Mouse (Mus musculus) limb, embryonic 14.5 days (tissue): Measurements from ENCODE around the gene Mamdc2. TPM values are rescaled to one million over a fixed set of nuclear protein-coding genes. Genes with fewer than 3 reads are reported as not detected.

ENCODE experiments used
- ATAC-seq: fragments of 200-750 bp; cut with Nextera tagmentation; 2 replicates; pipeline ENCODE4 v1.8.0; 2017; ENCODE audit warnings: low read depth, moderate number of reproducible peaks, moderate TSS enrichment; ENCODE audit not compliant: low FRiP score
- DNase-seq: peaks from one replicate; pipeline ENCODE4 v3.0.0-alpha.2; 2015; ENCODE audit warnings: low spot score
- H3K27ac ChIP-seq: fragments of 300-500 bp; sonication (generic); replicated peaks from 2 replicates; pipeline ENCODE4 v1.5.1; 2014; ENCODE audit warnings: low read depth, mild to moderate bottlenecking, low read length, moderate library complexity, mixed read lengths
- H3K27me3 ChIP-seq: fragments of 300-500 bp; sonication (generic); 2 replicates; pipeline ENCODE4 v1.6.1; 2014; ENCODE audit warnings: low read length, mixed read lengths; ENCODE audit not compliant: control insufficient read depth, insufficient read depth
- H3K36me3 ChIP-seq: fragments of 300-500 bp; sonication (generic); 2 replicates; pipeline ENCODE4 v1.6.1; 2014; ENCODE audit warnings: mild to moderate bottlenecking, low read length, moderate library complexity, mixed read lengths; ENCODE audit not compliant: control insufficient read depth, insufficient read depth
- H3K4me1 ChIP-seq: fragments of 300-500 bp; sonication (generic); 2 replicates; pipeline ENCODE4 v1.6.1; 2014; ENCODE audit warnings: antibody characterized with exemption, low read length, mixed read lengths; ENCODE audit not compliant: control insufficient read depth, insufficient read depth
- H3K4me2 ChIP-seq: fragments of 300-500 bp; sonication (generic); replicated peaks from 2 replicates; pipeline ENCODE4 v1.6.1; 2014; ENCODE audit warnings: low read depth, mild to moderate bottlenecking, low read length, moderate library complexity; ENCODE audit not compliant: severe bottlenecking
- H3K4me3 ChIP-seq: fragments of 300-500 bp; sonication (generic); replicated peaks from 2 replicates; pipeline ENCODE4 v1.5.1; 2014; ENCODE audit warnings: low read length
- H3K9ac ChIP-seq: fragments of 300-500 bp; sonication (generic); 2 replicates; pipeline ENCODE4 v1.6.1; 2014; ENCODE audit warnings: mild to moderate bottlenecking, low read depth, low read length, moderate library complexity; ENCODE audit not compliant: severe bottlenecking
- H3K9me3 ChIP-seq: fragments of 300-500 bp; sonication (generic); 2 replicates; pipeline ENCODE4 v1.6.1; 2016; ENCODE audit warnings: low read length; ENCODE audit not compliant: control insufficient read depth
- POLR2A ChIP-seq: fragments of 200-500 bp; IDR thresholded peaks from 2 replicates; pipeline ENCODE4 v1.8.0; 2012; ENCODE audit warnings: inconsistent platforms, mild to moderate bottlenecking, moderate library complexity, borderline replicate concordance; ENCODE audit not compliant: insufficient read depth, insufficient read length; ENCODE audit errors: extremely low read depth
- WGBS: fragments of 180-500 bp; shearing (Covaris S2); extraction: QIAGEN DNeasy Blood & Tissue Kit; methylation state at CpG from one replicate; pipeline ENCODE4 v1.1.7; 2014; 5-methylcytosine and 5-hydroxymethylcytosine counted together
- polyA plus RNA-seq, 2 experiments: library from polyadenylated mRNA; depleted of rRNA in 1 of 2; stranded (reverse) in 1 of 2; unstranded in 1 of 2; fragments of >200 nt; fragmentation: Nextera tagmentation in 1 of 2; extraction: Ambion mirVana in 1 of 2; gene quantifications; 2 replicates each; pipeline versions ENCODE4 v1.2.1 to v1.2.3; 2012 to 2014

Mamdc2 gene
- polyA plus RNA-seq, 2 experiments = 2.6 to 3.0 TPM

GRCm38 (mm10) chr19:23256771-23257170 is 191.5 kb downstream of the Mamdc2 start:
- Histone ChIP-seq H3K4me1 (no peaks in the 10 kb centered on the region), H3K9me3 (no peaks in the 10 kb centered on the region), H3K4me3 (no peak overlapping the region), H3K27ac (no peak overlapping the region), H3K4me2 (no peak overlapping the region), H3K9ac (no peak overlapping the region), H3K27me3 (no peaks in the 10 kb centered on the region), H3K36me3 (peaks cover 73% of the 10 kb centered on the region)
- DNase-seq (no peak), ATAC-seq (no peak)
- TF ChIP-seq POLR2A = no peak
- WGBS = 76% methylated on average over 9 of the region's 9 CpGs

Other genes starting within 250 kb of the Mamdc2 start
- 46.3 and 56.3 TPM in 2 replicates for gene Smc5, start 174.5 kb downstream of the Mamdc2 start, polyA plus RNA-seq (2012; rRNA removed)
- 33.4 and 38.1 TPM in 2 replicates for gene Smc5, start 174.5 kb downstream of the Mamdc2 start, polyA plus RNA-seq (2014; fragmentation: Nextera tagmentation; extraction: Ambion mirVana)
- gene 1700028P14Rik, start 204.4 kb upstream of the Mamdc2 start, polyA plus RNA-seq (2012; rRNA removed) = not detected in 2 replicates
- not detected in 2 replicates for gene 1700028P14Rik, start 204.4 kb upstream of the Mamdc2 start, polyA plus RNA-seq (2014; fragmentation: Nextera tagmentation; extraction: Ambion mirVana)
- gene Ptar1, start 239.0 kb upstream of the Mamdc2 start, polyA plus RNA-seq (2012; rRNA removed) = 5.5 and 5.6 TPM in 2 replicates
- gene Ptar1, start 239.0 kb upstream of the Mamdc2 start, polyA plus RNA-seq (2014; fragmentation: Nextera tagmentation; extraction: Ambion mirVana) = 5.6 and 6.1 TPM in 2 replicates